Mouse (Mus musculus) hindbrain, postnatal 0 days (tissue): ENCODE data around the gene Tnn. TPM values are rescaled to one million over a fixed set of nuclear protein-coding genes. Genes with fewer than 3 reads are reported as not detected.

Experiments
- ATAC-seq: fragments of 200-750 bp; cut with Nextera tagmentation; 2 replicates; pipeline ENCODE4 v1.8.0; 2017; ENCODE audit warnings: mild to moderate bottlenecking, moderate TSS enrichment, moderate library complexity
- DNase-seq: peaks from one replicate; pipeline ENCODE4 v3.0.0-alpha.2; 2015; ENCODE audit warnings: low spot score
- H3K27ac ChIP-seq: fragments of 300-500 bp; sonication (generic); 2 replicates; pipeline ENCODE4 v1.5.1; 2014; ENCODE audit warnings: mild to moderate bottlenecking
- H3K27me3 ChIP-seq: fragments of 300-500 bp; sonication (generic); 2 replicates; pipeline ENCODE4 v1.6.1; 2014; ENCODE audit warnings: low read length, mixed read lengths; ENCODE audit not compliant: insufficient read depth
- H3K36me3 ChIP-seq: fragments of 300-500 bp; sonication (generic); 2 replicates; pipeline ENCODE4 v1.6.1; 2014; ENCODE audit warnings: low read length, mixed read lengths; ENCODE audit not compliant: insufficient read depth
- H3K4me1 ChIP-seq: fragments of 300-500 bp; sonication (generic); 2 replicates; pipeline ENCODE4 v1.6.1; 2014; ENCODE audit warnings: antibody characterized with exemption, low read length, mixed read lengths; ENCODE audit not compliant: insufficient read depth
- H3K4me2 ChIP-seq: fragments of 300-500 bp; sonication (generic); 2 replicates; pipeline ENCODE4 v1.6.1; 2014; ENCODE audit warnings: low read depth, mild to moderate bottlenecking, low read length, moderate library complexity, mixed read lengths
- H3K4me3 ChIP-seq: fragments of 300-500 bp; sonication (generic); 2 replicates; pipeline ENCODE4 v1.5.1; 2014; ENCODE audit warnings: low read length
- H3K9ac ChIP-seq: fragments of 300-500 bp; sonication (generic); replicated peaks from 2 replicates; pipeline ENCODE4 v1.6.1; 2014; ENCODE audit warnings: mild to moderate bottlenecking, low read length, moderate library complexity, mixed read lengths
- H3K9me3 ChIP-seq: fragments of 300-500 bp; sonication (generic); 2 replicates; pipeline ENCODE4 v1.6.1; 2016; ENCODE audit warnings: low read length, mixed read lengths
- CTCF ChIP-seq: IDR thresholded peaks from 2 replicates; pipeline ENCODE4 v1.5.1; 2016; ENCODE audit warnings: antibody characterized with exemption, control low read depth, low read depth
- WGBS: fragments of 180-500 bp; shearing (Covaris S2); extraction: QIAGEN DNeasy Blood & Tissue Kit; methylation state at CpG from one replicate; pipeline ENCODE4 v1.1.7; 2014; 5-methylcytosine and 5-hydroxymethylcytosine counted together
- polyA plus RNA-seq: library from polyadenylated mRNA; unstranded; fragments of >200 nt; fragmentation: Nextera tagmentation; extraction: Ambion mirVana; gene quantifications from 2 replicates; pipeline ENCODE4 v1.2.1, GENCODE M21; 2015
- total RNA-seq: library from RNA; depleted of rRNA; stranded (reverse); fragments of >200 nt; gene quantifications from 2 replicates; pipeline ENCODE4 v1.2.3, GENCODE M21; 2014

The Tnn gene
- total and polyA plus RNA-seq, 2 experiments from 2014 or later = 0.09 to 0.84 TPM

GRCm38 (mm10) chr1:160158190-160158589 lies 4.8 kb upstream of the Tnn start:
- H3K9ac ChIP-seq = no peak overlapping the region
- no peaks in the 10 kb centered on the region for H3K9me3 ChIP-seq
- no peak overlapping the region for H3K27ac ChIP-seq
- H3K4me1 ChIP-seq = no peaks in the 10 kb centered on the region
- 82% methylated on average over 2 of the region's 2 CpGs for WGBS
- no peak overlapping the region for H3K4me3 ChIP-seq
- H3K36me3 ChIP-seq = no peaks in the 10 kb centered on the region
- no peak for TF ChIP-seq CTCF
- no peak for DNase-seq
- no peak for ATAC-seq
- H3K4me2 ChIP-seq = no peak overlapping the region
- H3K27me3 ChIP-seq = no peaks in the 10 kb centered on the region

GRCm38 (mm10) chr1:160150726-160151125 lies 2.7 kb downstream of the Tnn start:
- Histone ChIP-seq H3K4me2 (no peak overlapping the region), H3K27me3 (no peaks in the 10 kb centered on the region), H3K9ac (no peak overlapping the region), H3K9me3 (no peaks in the 10 kb centered on the region), H3K4me3 (no peak overlapping the region), H3K27ac (no peak overlapping the region), H3K36me3 (no peaks in the 10 kb centered on the region), H3K4me1 (no peaks in the 10 kb centered on the region)
- DNase-seq (no peak), ATAC-seq (no peak)
- TF ChIP-seq CTCF = no peak
- WGBS = 73% methylated on average over 3 of the region's 3 CpGs

- no peaks in the 10 kb centered on the region for H3K4me1 ChIP-seq
- no peak overlapping the region; the same call in 1 of the 2 replicates for H3K9ac ChIP-seq
- no peak overlapping the region for H3K4me3 ChIP-seq
- ATAC-seq (peak; percentile 91), DNase-seq (peak; percentile 50)
- peak overlapping the region; percentile 29; the same call in 1 of the 2 replicates for H3K27ac ChIP-seq
- no peak overlapping the region for H3K4me2 ChIP-seq
- WGBS = 40% methylated on average over 11 of the region's 11 CpGs
- no peaks in the 10 kb centered on the region for H3K9me3 ChIP-seq
- no peaks in the 10 kb centered on the region for H3K27me3 ChIP-seq
- no peaks in the 10 kb centered on the region for H3K36me3 ChIP-seq
- no peak for TF ChIP-seq CTCF
These were observed 4.0 kb downstream of the Tnn start for GRCm38 (mm10) chr1:160149291-160149906.

GRCm38 (mm10) chr1:160147274-160147673 lies 6.1 kb downstream of the Tnn start:
- Histone ChIP-seq H3K4me1 (no peaks in the 10 kb centered on the region), H3K4me2 (no peak overlapping the region), H3K27me3 (no peaks in the 10 kb centered on the region), H3K9me3 (no peaks in the 10 kb centered on the region), H3K4me3 (no peak overlapping the region), H3K27ac (no peak overlapping the region), H3K9ac (no peak overlapping the region), H3K36me3 (no peaks in the 10 kb centered on the region)
- peak; percentile 17 for TF ChIP-seq CTCF
- DNase-seq (no peak), ATAC-seq (no peak)
- WGBS = 92% methylated on average over 7 of the region's 7 CpGs

GRCm38 (mm10) chr1:160145606-160146005 lies 7.8 kb downstream of the Tnn start:
- Histone ChIP-seq H3K27ac (no peak overlapping the region), H3K27me3 (no peaks in the 10 kb centered on the region), H3K4me1 (no peaks in the 10 kb centered on the region), H3K4me3 (no peak overlapping the region), H3K9me3 (no peaks in the 10 kb centered on the region), H3K36me3 (no peaks in the 10 kb centered on the region), H3K4me2 (no peak overlapping the region), H3K9ac (no peak overlapping the region)
- ATAC-seq = no peak
- no peak for DNase-seq
- 80% methylated on average over 3 of the region's 3 CpGs for WGBS
- TF ChIP-seq CTCF = no peak

- Histone ChIP-seq H3K9me3 (no peaks in the 10 kb centered on the region), H3K4me3 (no peak overlapping the region), H3K9ac (no peak overlapping the region), H3K4me1 (no peaks in the 10 kb centered on the region), H3K27me3 (no peaks in the 10 kb centered on the region), H3K36me3 (no peaks in the 10 kb centered on the region), H3K4me2 (no peak overlapping the region), H3K27ac (no peak overlapping the region)
- ATAC-seq = no peak
- WGBS = 62% methylated on average over 7 of the region's 7 CpGs
- TF ChIP-seq CTCF = no peak
- no peak for DNase-seq
These were observed 9.0 kb downstream of the Tnn start for GRCm38 (mm10) chr1:160144343-160144742.

GRCm38 (mm10) chr1:160136362-160136890 lies 17.0 kb downstream of the Tnn start:
- Histone ChIP-seq H3K27me3 (no peaks in the 10 kb centered on the region), H3K27ac (no peak overlapping the region), H3K4me3 (no peak overlapping the region), H3K36me3 (no peaks in the 10 kb centered on the region), H3K4me2 (no peak overlapping the region), H3K4me1 (no peaks in the 10 kb centered on the region), H3K9ac (no peak overlapping the region), H3K9me3 (no peaks in the 10 kb centered on the region)
- no peak for TF ChIP-seq CTCF
- DNase-seq = no peak
- 85% methylated on average over 7 of the region's 7 CpGs for WGBS
- ATAC-seq = no peak
